Comparison of ENCODE assay signal across 11 mouse cellular contexts in genomic region chr7:109599998-109600397, GRCm38 (mm10).
DNase-seq lines count a peak whose midpoint lies in the region; ATAC-seq and TF ChIP-seq lines count a peak whose summit lies in the region.
"Had no signal": no experiment of that assay in that cellular context is flagged by ENCODE, and none has a peak within 500 bp of the region (broad histone marks: within the 10 kb centered on the region; RNA-seq: fewer than 3 reads in every experiment).

No protein-coding gene starts in this region.

- no peak for TF ChIP-seq POLR2A in spleen, adult 2 months (IDR thresholded peaks at IDR 0.05; ENCODE audit: low read depth, low read length)

- H3K4me2 ChIP-seq in heart, embryonic 11.5 days: peak overlapping the region; percentile 11; the same call in 1 of the 2 replicates
- peak overlapping the region; percentile 60 for H3K4me2 ChIP-seq in liver, embryonic 16.5 days (ENCODE audit: low read depth, low read length)

- H3K27me3 ChIP-seq in heart, embryonic 11.5 days (ENCODE audit: control insufficient read depth, insufficient read depth, low read length): no peaks in the 10 kb centered on the region
- H3K27me3 ChIP-seq in spleen, adult 2 months (ENCODE audit: control insufficient read depth, insufficient read depth, low read length): no peaks in the 10 kb centered on the region
- no peaks in the 10 kb centered on the region for H3K27me3 ChIP-seq in liver, embryonic 16.5 days (ENCODE audit: control insufficient read depth, insufficient read depth, low read depth, low read length)

- H3K4me3 ChIP-seq in heart, embryonic 11.5 days (ENCODE audit: low read depth, low read length): no peak overlapping the region
- no peak overlapping the region for H3K4me3 ChIP-seq in spleen, adult 2 months (ENCODE audit: extremely low read depth, insufficient read depth, insufficient read length)
- H3K4me3 ChIP-seq in liver, embryonic 16.5 days (ENCODE audit: low read depth, low read length): peak overlapping the region; percentile 10

- DNase-seq in heart, postnatal 36 days: no peak
- DNase-seq in spleen, adult 2 months (ENCODE audit: low read depth in 1 of 2, low spot score in 2 of 2): no peak
- DNase-seq in spleen, postnatal 14 days (ENCODE audit: low spot score in 2 of 2): no peak
- no peak for DNase-seq in testis, postnatal 10 days (ENCODE audit: low spot score)
- no peak for DNase-seq in left cerebral cortex, postnatal 14 days (ENCODE audit: low spot score in 2 of 2)
- no peak for DNase-seq in adrenal gland, postnatal 10 days
- DNase-seq: B cell, adult 2 months; thymus, postnatal 14 days had no signal

- intact Hi-C loops in heart, postnatal 36 days (cut with DNase I): no loop called here
- intact Hi-C loops in left cerebral cortex, postnatal 14 days (cut with DNase I): no loop called here

- WGBS in heart, embryonic 11.5 days (ENCODE audit: insufficient replicate concordance): 27% methylated on average over 4 of the region's 4 CpGs
- 80% methylated on average over 4 of the region's 4 CpGs for WGBS in spleen, adult 2 months
- 25% methylated on average over 4 of the region's 4 CpGs for WGBS in liver, embryonic 16.5 days (ENCODE audit: insufficient replicate concordance)

- no peaks in the 10 kb centered on the region for H3K9me3 ChIP-seq in heart, embryonic 11.5 days (replicated peaks; ENCODE audit: control insufficient read depth, low read length)
- no peaks in the 10 kb centered on the region for H3K9me3 ChIP-seq in liver, embryonic 16.5 days (replicated peaks; ENCODE audit: control insufficient read depth, low read length)
- H3K9me3 ChIP-seq: G1E had no signal

- no peak for ATAC-seq in heart, embryonic 11.5 days (replicated peaks; ENCODE audit: insufficient number of reproducible peaks, low FRiP score, low TSS enrichment)
- peak; percentile 18 for ATAC-seq in liver, embryonic 16.5 days (ENCODE audit: low read depth)

- no peak for TF ChIP-seq CTCF in spleen, adult 2 months (IDR thresholded peaks at IDR 0.05; ENCODE audit: extremely low read depth, insufficient read depth, insufficient read length, insufficient replicate concordance)

- no peaks in the 10 kb centered on the region for H3K36me3 ChIP-seq in heart, embryonic 11.5 days (ENCODE audit: control insufficient read depth, insufficient read depth, low read length)
- H3K36me3 ChIP-seq in spleen, adult 2 months (ENCODE audit: control insufficient read depth, insufficient read depth, low read length): no peaks in the 10 kb centered on the region
- H3K36me3 ChIP-seq in liver, embryonic 16.5 days (ENCODE audit: control insufficient read depth, insufficient read depth): no peaks in the 10 kb centered on the region
- H3K36me3 ChIP-seq: G1E had no signal

- no peak overlapping the region; the same call in 1 of the 2 replicates for H3K27ac ChIP-seq in heart, embryonic 11.5 days (ENCODE audit: low read depth, low read length)
- H3K27ac ChIP-seq in spleen, adult 2 months (ENCODE audit: insufficient read depth, low read length): peak overlapping the region; percentile 0; the same call in 1 of the 2 replicates
- peak overlapping the region; percentile 74 for H3K27ac ChIP-seq in liver, embryonic 16.5 days (ENCODE audit: low read length)

- H3K4me1 ChIP-seq in heart, embryonic 11.5 days (ENCODE audit: control insufficient read depth, insufficient read depth, low read length): peaks cover 27% of the 10 kb centered on the region
- H3K4me1 ChIP-seq in spleen, adult 2 months (ENCODE audit: control insufficient read depth, insufficient read depth, insufficient read length): no peaks in the 10 kb centered on the region
- H3K4me1 ChIP-seq in liver, embryonic 16.5 days (ENCODE audit: control insufficient read depth, low read depth, low read length): peaks cover 43% of the 10 kb centered on the region

- 0 out of 2 replicates have a peak overlapping the region, but pooled peaks have one; percentile 54 for H3K9ac ChIP-seq in heart, embryonic 11.5 days (ENCODE audit: low read depth, low read length)
- H3K9ac ChIP-seq in liver, embryonic 16.5 days (ENCODE audit: low read depth, low read length): peak overlapping the region; percentile 58
